Mouse (Mus musculus) MEL-GATA-1-ER (cell line): ENCODE results near the gene Usp21.
"Not testable (repeated sequence)": the region's sequence is repeated elsewhere in the genome, so short reads cannot be mapped to it uniquely, and the experiment has no call there.

Experiments used
- DNase-seq: peaks from one replicate; pipeline ENCODE4 v3.0.0-alpha.2; 2012; ENCODE audit warnings: low read depth; ENCODE audit errors: extremely low read depth

Usp21 gene

DNA sequence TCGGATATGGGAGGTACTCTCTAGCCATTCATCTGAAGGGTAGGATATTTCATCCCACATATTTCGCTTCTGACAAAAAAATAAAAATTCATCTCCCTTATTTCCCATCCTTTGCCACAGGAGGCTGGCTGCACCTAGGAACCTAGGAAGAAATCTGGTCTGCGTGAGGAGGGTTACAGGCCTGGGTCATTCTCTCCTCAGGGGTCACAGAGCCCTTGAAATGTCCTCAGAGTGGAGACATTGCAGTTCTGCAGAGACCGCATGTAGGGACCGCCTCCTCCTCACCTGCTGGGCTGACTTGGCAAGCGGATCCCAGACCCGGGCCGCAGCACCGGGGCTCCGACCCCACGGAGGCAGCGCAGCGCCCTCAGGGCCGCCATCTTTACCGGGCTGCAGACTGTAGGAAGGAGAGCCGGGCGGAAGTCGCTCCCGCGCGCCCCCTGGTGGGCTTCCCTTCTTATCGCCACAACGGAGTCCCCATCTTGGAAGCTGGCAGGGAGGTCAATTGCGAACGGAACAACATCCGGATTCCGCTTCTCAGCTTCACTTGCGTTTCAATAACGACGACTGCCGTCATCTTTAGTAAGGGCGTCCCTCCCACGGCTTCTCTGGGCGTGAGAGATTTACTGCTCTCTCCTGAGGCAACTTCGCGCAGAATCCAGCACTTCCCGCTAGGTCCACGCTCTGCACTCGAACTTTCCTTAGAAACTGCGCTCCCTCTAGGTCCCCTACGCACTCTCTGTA, 40.9 kb downstream of the Usp21 start:
- peak; percentile 98 for DNase-seq

GRCm38 (mm10) chr1:171245353-171245752, 42.4 kb downstream of the Usp21 start:
- no peak for DNase-seq

DNA sequence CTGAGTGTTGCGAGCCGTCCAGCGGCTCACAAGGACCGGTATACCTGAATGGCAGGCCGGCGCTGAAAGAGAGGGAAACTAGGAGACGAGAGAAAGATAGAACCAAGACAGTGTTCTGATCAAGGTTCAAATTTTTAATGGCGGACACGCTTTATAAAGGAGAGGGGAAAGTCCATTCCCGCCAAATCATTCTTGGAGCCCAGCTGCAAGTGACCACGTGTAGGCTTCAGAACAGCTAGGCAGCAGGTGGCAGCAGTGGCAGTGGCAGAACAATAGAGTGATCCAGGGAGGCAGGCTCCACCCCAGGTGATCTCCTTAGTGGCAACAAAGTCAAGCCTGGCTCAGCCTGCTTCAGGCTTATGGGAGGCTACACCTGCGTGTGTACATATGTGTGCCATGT, 45.8 kb downstream of the Usp21 start:
- not testable (repeated sequence) for DNase-seq

DNA sequence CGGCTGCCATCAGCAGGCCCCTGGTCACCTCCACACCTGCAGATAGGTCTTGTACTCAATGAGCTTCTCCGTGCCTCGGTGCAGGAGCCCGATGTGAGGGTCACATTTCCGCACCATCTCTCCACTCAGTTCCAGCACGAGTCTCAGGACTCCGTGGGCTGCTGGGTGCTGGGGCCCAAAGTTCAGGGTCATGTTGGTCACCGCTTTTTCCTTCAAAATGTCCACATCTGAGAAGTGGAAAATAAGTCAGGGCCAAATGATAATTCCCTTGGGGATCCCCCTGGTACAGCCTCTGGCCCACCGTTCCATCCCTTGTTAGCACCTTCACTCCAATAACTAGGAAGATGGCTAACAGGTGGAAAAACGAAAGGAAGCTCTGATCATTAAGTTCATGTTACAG, 46.9 kb downstream of the Usp21 start:
- no peak for DNase-seq

- DNase-seq = no peak
Observed at GRCm38 (mm10) chr1:171239992-171240744, 47.6 kb downstream of the Usp21 start.

DNA sequence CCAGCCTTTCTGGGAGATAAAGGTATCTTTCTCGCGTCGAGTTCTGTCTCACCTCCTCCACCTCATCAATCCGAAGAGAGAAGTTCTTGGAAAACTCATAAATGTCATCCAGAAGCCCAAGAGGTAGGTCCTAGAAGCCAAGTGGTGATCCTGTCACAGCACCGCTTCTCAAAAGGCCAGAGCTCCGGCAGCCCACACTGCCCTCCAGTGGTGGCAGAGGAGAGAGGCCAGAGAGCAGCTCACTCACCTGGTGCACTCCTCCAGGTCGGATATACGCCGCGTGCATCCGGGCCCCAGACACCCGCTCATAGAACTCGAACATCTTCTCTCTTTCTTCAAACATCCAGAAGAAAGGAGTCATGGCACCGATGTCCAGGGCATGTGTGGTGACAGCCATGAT, 49.3 kb downstream of the Usp21 start:
- no peak for DNase-seq

DNA sequence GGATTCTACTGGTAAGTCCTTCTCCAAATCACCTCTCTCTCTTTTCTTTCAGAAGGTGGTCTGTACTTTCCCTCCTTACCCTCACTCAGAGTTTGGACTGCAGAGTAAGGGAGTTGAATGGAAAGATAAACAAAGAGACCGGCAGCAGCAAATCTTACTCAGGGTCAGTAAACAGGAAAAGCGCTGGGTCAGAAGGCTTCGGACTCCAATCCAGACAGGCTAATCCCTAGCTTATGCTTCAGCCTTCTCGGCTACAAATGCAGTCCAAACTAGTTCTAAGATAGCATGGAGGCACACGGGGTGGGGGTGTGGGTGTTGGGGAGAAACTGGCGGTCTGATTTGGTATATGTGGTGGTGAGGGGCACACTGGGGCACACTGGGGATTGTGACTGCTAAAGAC, 50.4 kb downstream of the Usp21 start:
- DNase-seq = no peak

GRCm38 (mm10) chr1:171235791-171236190, 52.0 kb downstream of the Usp21 start:
- DNase-seq = no peak

- no peak for DNase-seq
Observed at GRCm38 (mm10) chr1:171234538-171234937, 53.3 kb downstream of the Usp21 start.

- no peak for DNase-seq
Observed at GRCm38 (mm10) chr1:171234126-171234525, 53.7 kb downstream of the Usp21 start, which contains the start of gene Fcer1g. Gene Fcer1g, minus strand, starts transcription at chr1:171234365.

GRCm38 (mm10) chr1:171232800-171233730, 54.7 kb downstream of the Usp21 start:
- no peak for DNase-seq

DNA sequence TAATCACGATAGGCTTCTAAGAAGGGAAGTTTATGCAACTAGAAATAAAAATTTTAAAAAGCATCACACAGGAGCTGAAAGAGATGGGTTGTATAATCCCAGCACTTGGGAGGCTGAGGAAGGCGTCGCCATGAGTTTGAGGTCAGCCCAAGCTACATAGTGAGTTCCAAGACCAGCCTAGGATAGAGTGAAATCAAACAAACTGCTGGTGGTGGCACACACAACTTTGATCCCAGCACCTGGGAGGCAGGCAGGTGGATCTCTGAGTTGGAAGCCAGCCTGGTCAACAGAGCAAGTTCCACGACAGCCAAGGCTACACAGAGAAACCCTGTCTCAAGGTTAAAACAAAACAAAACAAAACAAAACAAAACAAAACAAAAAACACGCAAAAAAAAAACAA, 55.4 kb downstream of the Usp21 start:
- DNase-seq = no peak
